Mouse (Mus musculus) liver, embryonic 16.5 days (tissue): Measurements from ENCODE around the gene Zfp512b. TPM values are rescaled to one million over a fixed set of nuclear protein-coding genes. Genes with fewer than 3 reads are reported as not detected.

ENCODE experiments used
- ATAC-seq: fragments of 200-750 bp; cut with Nextera tagmentation; 2 replicates; pipeline ENCODE4 v1.8.0; 2017; ENCODE audit warnings: low read depth, mild to moderate bottlenecking, moderate number of reproducible peaks, moderate library complexity
- H3K27ac ChIP-seq: fragments of 300-500 bp; sonication (generic); 2 replicates; pipeline ENCODE4 v1.5.1; 2014; ENCODE audit warnings: mild to moderate bottlenecking, low read length
- H3K27me3 ChIP-seq: fragments of 300-500 bp; sonication (generic); 2 replicates; pipeline ENCODE4 v1.6.1; 2014; ENCODE audit warnings: low read depth, low read length, mixed read lengths; ENCODE audit not compliant: control insufficient read depth, insufficient read depth
- H3K36me3 ChIP-seq: fragments of 300-500 bp; sonication (generic); 2 replicates; pipeline ENCODE4 v1.6.1; 2014; ENCODE audit warnings: mild to moderate bottlenecking; ENCODE audit not compliant: control insufficient read depth, insufficient read depth
- H3K4me1 ChIP-seq: fragments of 300-500 bp; sonication (generic); 2 replicates; pipeline ENCODE4 v1.6.1; 2014; ENCODE audit warnings: low read depth, low read length, mixed read lengths; ENCODE audit not compliant: control insufficient read depth
- H3K4me2 ChIP-seq: fragments of 300-500 bp; sonication (generic); 2 replicates; pipeline ENCODE4 v1.6.1; 2014; ENCODE audit warnings: low read depth, low read length, mixed read lengths
- H3K4me3 ChIP-seq: fragments of 300-500 bp; sonication (generic); 2 replicates; pipeline ENCODE4 v1.5.1; 2014; ENCODE audit warnings: low read depth, mild to moderate bottlenecking, low read length
- H3K9ac ChIP-seq: fragments of 300-500 bp; sonication (generic); 2 replicates; pipeline ENCODE4 v1.6.1; 2014; ENCODE audit warnings: low read depth, low read length
- H3K9me3 ChIP-seq: fragments of 300-500 bp; sonication (generic); replicated peaks from 2 replicates; pipeline ENCODE4 v1.6.1; 2016; ENCODE audit warnings: low read length; ENCODE audit not compliant: control insufficient read depth
- WGBS: fragments of 180-500 bp; shearing (Covaris S2); extraction: QIAGEN DNeasy Blood & Tissue Kit; methylation state at CpG from one replicate; pipeline ENCODE4 v1.1.7; 2014; ENCODE audit not compliant: insufficient replicate concordance; 5-methylcytosine and 5-hydroxymethylcytosine counted together
- polyA plus RNA-seq: library from polyadenylated mRNA; unstranded; fragments of >200 nt; fragmentation: Nextera tagmentation; extraction: Ambion mirVana; gene quantifications from 2 replicates; pipeline ENCODE4 v1.2.1, GENCODE M21; 2015

Zfp512b gene
- polyA plus RNA-seq, 1 experiment from 2014 or later = 7.6 TPM

DNA sequence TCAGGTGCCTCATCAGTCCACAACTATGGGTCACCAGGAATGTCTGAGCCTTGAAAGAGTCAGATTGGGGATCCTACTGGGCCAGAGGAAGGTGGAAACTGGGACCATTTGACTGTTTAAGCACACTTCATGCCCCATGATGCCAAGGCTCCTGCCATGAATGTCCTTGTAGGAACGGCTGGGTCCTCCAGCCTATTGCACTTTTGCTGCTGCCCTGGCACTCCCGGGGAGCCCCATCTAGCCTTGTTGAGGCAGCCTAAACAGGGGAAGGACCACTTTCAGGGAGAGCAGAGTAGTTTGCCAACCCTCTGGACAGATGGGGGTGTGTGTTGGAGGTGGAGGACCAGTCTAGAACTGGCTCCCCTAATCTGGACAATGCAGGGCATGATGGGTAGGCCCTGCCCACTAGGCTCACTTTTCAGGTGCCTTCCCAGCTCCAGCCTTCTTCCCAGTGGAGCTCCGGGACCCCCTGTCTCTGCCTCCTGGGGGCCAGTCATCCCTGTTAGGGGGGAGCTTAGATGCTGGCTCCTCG lies 8.1 kb downstream of the Zfp512b start, which contains the start of gene Uckl1:
Uckl1 (minus strand) TSS at position 482 of the 532 bp plus-strand sequence.
- H3K9ac ChIP-seq = no peak within 1 kb of the TSS
- 76% methylated on average over 4 of the region's 4 CpGs for WGBS
- H3K4me1 ChIP-seq = peaks cover 22% of the 10 kb centered on the region
- H3K27me3 ChIP-seq = no peaks in the 10 kb centered on the region
- peaks cover 11% of the 10 kb centered on the region for H3K36me3 ChIP-seq
- H3K9me3 ChIP-seq = no peaks in the 10 kb centered on the region
- no peak within 1 kb of the TSS for H3K4me2 ChIP-seq
- no peak within 1 kb of the TSS for H3K4me3 ChIP-seq
- no peak within 1 kb of the TSS for H3K27ac ChIP-seq
- ATAC-seq = no peak

GRCm38 (mm10) chr2:181583460-181584257 lies 8.9 kb downstream of the Zfp512b start:
- no peaks in the 10 kb centered on the region for H3K9me3 ChIP-seq
- H3K27me3 ChIP-seq = no peaks in the 10 kb centered on the region
- H3K9ac ChIP-seq = no peak overlapping the region
- H3K4me2 ChIP-seq = no peak overlapping the region
- 60% methylated on average over 3 of the region's 3 CpGs for WGBS
- no peak for ATAC-seq
- H3K4me3 ChIP-seq = no peak overlapping the region
- H3K36me3 ChIP-seq = peaks cover 7% of the 10 kb centered on the region
- H3K27ac ChIP-seq = no peak overlapping the region
- peaks cover 30% of the 10 kb centered on the region for H3K4me1 ChIP-seq

GRCm38 (mm10) chr2:181582939-181583338 lies 9.7 kb downstream of the Zfp512b start:
- no peaks in the 10 kb centered on the region for H3K9me3 ChIP-seq
- H3K4me1 ChIP-seq = peaks cover 37% of the 10 kb centered on the region
- H3K4me2 ChIP-seq = no peak overlapping the region
- H3K27me3 ChIP-seq = no peaks in the 10 kb centered on the region
- peaks cover 4% of the 10 kb centered on the region; the same call in 1 of the 2 replicates for H3K36me3 ChIP-seq
- H3K9ac ChIP-seq = no peak overlapping the region
- no peak for ATAC-seq
- no peak overlapping the region for H3K4me3 ChIP-seq
- WGBS = 64% methylated on average over 1 of the region's 1 CpGs
- no peak overlapping the region for H3K27ac ChIP-seq

DNA sequence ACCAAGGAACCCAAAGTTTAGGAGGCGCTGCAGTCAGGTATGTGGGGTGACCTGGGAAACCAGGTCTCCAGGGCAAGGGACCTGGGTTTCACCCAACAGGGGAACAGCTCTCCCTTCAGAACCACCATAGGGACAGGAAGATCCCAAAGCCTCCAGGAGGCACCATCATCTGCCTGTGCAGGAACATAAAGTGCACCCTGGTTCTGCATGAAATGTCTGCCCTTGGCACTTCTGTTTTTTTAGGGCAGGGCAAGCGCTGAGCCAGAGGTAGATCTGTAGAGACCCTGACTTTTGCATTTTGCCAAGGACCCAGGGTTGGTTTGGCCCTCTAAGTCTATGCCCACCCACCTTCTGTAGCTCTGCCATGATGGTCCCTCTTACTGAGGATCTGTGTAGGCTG lies 10.2 kb downstream of the Zfp512b start:
- no peaks in the 10 kb centered on the region for H3K9me3 ChIP-seq
- WGBS = 78% methylated on average over 2 of the region's 2 CpGs
- peaks cover 4% of the 10 kb centered on the region; the same call in 1 of the 2 replicates for H3K36me3 ChIP-seq
- H3K4me2 ChIP-seq = peak overlapping the region; percentile 96
- H3K4me1 ChIP-seq = peaks cover 43% of the 10 kb centered on the region
- no peak overlapping the region for H3K9ac ChIP-seq
- H3K4me3 ChIP-seq = no peak overlapping the region
- ATAC-seq = no peak
- H3K27ac ChIP-seq = 0 out of 2 replicates have a peak overlapping the region, but pooled peaks have one; percentile 3
- H3K27me3 ChIP-seq = no peaks in the 10 kb centered on the region

- Histone ChIP-seq H3K9me3 (no peaks in the 10 kb centered on the region), H3K27me3 (no peaks in the 10 kb centered on the region), H3K9ac (peak overlapping the region; percentile 85), H3K4me3 (peak overlapping the region; percentile 79), H3K27ac (peak overlapping the region; percentile 90), H3K36me3 (peaks cover under 1% of the 10 kb centered on the region; the same call in 1 of the 2 replicates), H3K4me2 (peak overlapping the region; percentile 96), H3K4me1 (peaks cover 51% of the 10 kb centered on the region)
- under 1% methylated on average over 49 of the region's 49 CpGs for WGBS
- peak; percentile 80 for ATAC-seq
These were observed 11.0 kb downstream of the Zfp512b start for GRCm38 (mm10) chr2:181581402-181582120.

DNA sequence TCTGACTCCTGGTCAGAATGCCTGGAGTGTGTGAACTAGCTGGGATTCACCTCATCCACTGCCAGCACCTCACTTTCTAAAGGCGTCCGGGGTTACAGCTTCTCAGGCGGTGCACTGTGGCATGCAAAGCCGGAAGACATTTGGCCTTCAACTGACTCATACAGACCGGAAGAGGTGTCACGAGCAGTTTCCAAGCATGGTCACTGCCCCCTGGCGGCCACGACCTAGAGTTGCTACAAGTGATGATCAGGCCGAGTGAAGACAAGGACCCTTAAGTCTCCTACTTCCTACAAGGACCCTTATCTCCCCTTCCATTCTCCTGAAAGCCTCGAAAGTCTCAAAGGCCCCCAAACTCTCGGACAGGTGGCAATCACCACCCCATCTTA lies 11.6 kb downstream of the Zfp512b start:
- H3K4me1 ChIP-seq = peaks cover 56% of the 10 kb centered on the region
- no peaks in the 10 kb centered on the region for H3K27me3 ChIP-seq
- H3K27ac ChIP-seq = peak overlapping the region; percentile 90
- H3K9me3 ChIP-seq = no peaks in the 10 kb centered on the region
- peak overlapping the region; percentile 79 for H3K4me3 ChIP-seq
- H3K4me2 ChIP-seq = peak overlapping the region; percentile 96
- H3K36me3 ChIP-seq = no peaks in the 10 kb centered on the region; the same call in 1 of the 2 replicates
- peak overlapping the region; percentile 85 for H3K9ac ChIP-seq
- WGBS = under 1% methylated on average over 11 of the region's 11 CpGs
- ATAC-seq = peak; percentile 71

DNA sequence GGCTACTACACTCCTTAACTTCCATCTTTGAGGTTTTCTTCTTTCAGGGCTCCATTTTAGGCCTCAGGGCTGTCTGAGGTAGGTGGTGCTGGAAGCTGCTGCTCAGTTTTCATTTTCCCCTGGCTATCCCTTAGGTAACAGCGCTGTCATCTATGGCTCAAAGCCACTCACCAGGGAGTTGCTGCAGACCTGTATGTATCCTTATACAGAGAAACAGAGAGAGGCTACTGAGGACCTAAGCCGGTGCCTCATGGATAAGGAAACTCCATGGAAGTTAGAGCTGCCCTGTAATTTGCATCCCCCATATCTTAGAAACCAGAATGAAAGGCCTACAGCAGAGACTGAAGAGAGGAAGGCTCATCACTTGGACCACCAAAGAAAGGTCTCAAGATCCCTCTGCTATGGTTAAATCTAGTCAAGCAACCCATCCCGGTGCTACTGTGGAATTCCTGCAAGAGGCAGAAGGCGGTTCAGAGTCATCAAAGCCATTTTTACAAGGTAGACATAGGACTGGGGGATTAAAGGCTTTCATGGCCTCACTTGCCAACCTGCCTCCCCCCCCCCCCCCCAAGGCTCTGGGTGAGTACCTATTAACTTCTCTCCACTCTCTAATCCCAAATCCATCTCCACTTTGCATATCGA lies 12.4 kb downstream of the Zfp512b start:
- H3K27me3 ChIP-seq = no peaks in the 10 kb centered on the region
- H3K27ac ChIP-seq = peak overlapping the region; percentile 66; the same call in 1 of the 2 replicates
- H3K4me1 ChIP-seq = peaks cover 58% of the 10 kb centered on the region
- no peaks in the 10 kb centered on the region for H3K9me3 ChIP-seq
- peak overlapping the region; percentile 96 for H3K4me2 ChIP-seq
- WGBS = 68% methylated on average over 5 of the region's 5 CpGs
- ATAC-seq = no peak
- no peaks in the 10 kb centered on the region for H3K36me3 ChIP-seq
- H3K4me3 ChIP-seq = peak overlapping the region; percentile 79
- H3K9ac ChIP-seq = peak overlapping the region; percentile 85

- Histone ChIP-seq H3K27ac (no peak overlapping the region), H3K9me3 (no peaks in the 10 kb centered on the region), H3K27me3 (no peaks in the 10 kb centered on the region), H3K36me3 (no peaks in the 10 kb centered on the region), H3K9ac (peak overlapping the region; percentile 85; the same call in 1 of the 2 replicates), H3K4me2 (no peak overlapping the region), H3K4me3 (no peak overlapping the region), H3K4me1 (peaks cover 58% of the 10 kb centered on the region)
- whole genome bisulfite sequencing = 81% methylated on average over 1 of the region's 1 CpGs
- no peak for ATAC-seq
These were observed 12.9 kb downstream of the Zfp512b start for GRCm38 (mm10) chr2:181579681-181580080.
